Mouse (Mus musculus) forebrain, embryonic 16.5 days (tissue): ENCODE data around the gene Mmgt2. TPM values are rescaled to one million over a fixed set of nuclear protein-coding genes. Genes with fewer than 3 reads are reported as not detected.

Source experiments
- ATAC-seq: fragments of 200-750 bp; cut with Nextera tagmentation; 2 replicates; pipeline ENCODE4 v1.8.0; 2017; ENCODE audit warnings: mild to moderate bottlenecking, moderate library complexity
- H3K27ac ChIP-seq: fragments of 300-500 bp; sonication (generic); 2 replicates; pipeline ENCODE4 v1.5.1; 2014; ENCODE audit warnings: low read length, control low read depth
- H3K27me3 ChIP-seq: fragments of 300-500 bp; sonication (generic); replicated peaks from 2 replicates; pipeline ENCODE4 v1.6.1; 2014; ENCODE audit warnings: low read length; ENCODE audit not compliant: control insufficient read depth, insufficient read depth
- H3K36me3 ChIP-seq: fragments of 300-500 bp; sonication (generic); 2 replicates; pipeline ENCODE4 v1.6.1; 2014; ENCODE audit not compliant: control insufficient read depth, insufficient read depth
- H3K4me1 ChIP-seq: fragments of 300-500 bp; sonication (generic); replicated peaks from 2 replicates; pipeline ENCODE4 v1.6.1; 2014; ENCODE audit warnings: low read length; ENCODE audit not compliant: control insufficient read depth, insufficient read depth
- H3K4me2 ChIP-seq: fragments of 300-500 bp; sonication (generic); 2 replicates; pipeline ENCODE4 v1.6.1; 2014; ENCODE audit warnings: mild to moderate bottlenecking, low read length, control low read depth
- H3K4me3 ChIP-seq: fragments of 300-500 bp; sonication (generic); replicated peaks from 2 replicates; pipeline ENCODE4 v1.5.1; 2014; ENCODE audit warnings: mild to moderate bottlenecking, low read length, control low read depth
- H3K9ac ChIP-seq: fragments of 300-500 bp; sonication (generic); replicated peaks from 2 replicates; pipeline ENCODE4 v1.6.1; 2014; ENCODE audit warnings: low read depth, low read length, control low read depth
- H3K9me3 ChIP-seq: fragments of 300-500 bp; sonication (generic); 2 replicates; pipeline ENCODE4 v1.6.1; 2016; ENCODE audit warnings: low read length; ENCODE audit not compliant: control insufficient read depth
- WGBS: fragments of 180-500 bp; shearing (Covaris S2); extraction: QIAGEN DNeasy Blood & Tissue Kit; methylation state at CpG from one replicate; pipeline ENCODE4 v1.1.7; 2014; 5-methylcytosine and 5-hydroxymethylcytosine counted together
- polyA plus RNA-seq: library from polyadenylated mRNA; unstranded; fragments of >200 nt; fragmentation: Nextera tagmentation; extraction: Ambion mirVana; gene quantifications from 2 replicates; pipeline ENCODE4 v1.2.1, GENCODE M21; 2015

The Mmgt2 gene
- polyA plus RNA-seq, result 28.5 and 29.2 TPM in 2 replicates

GRCm38 (mm10) chr11:62648591-62649391, at the start of gene Mmgt2:
Gene Mmgt2 (plus strand): TSS chr11:62648664.
- peak within 1 kb of the TSS; percentile 81 for H3K9ac ChIP-seq
- peak within 1 kb of the TSS; percentile 16; the same call in 1 of the 2 replicates for H3K27ac ChIP-seq
- peak within 1 kb of the TSS; percentile 92 for H3K4me2 ChIP-seq
- H3K36me3 ChIP-seq, result no peaks in the 10 kb centered on the region
- ATAC-seq, result peak; percentile 86
- H3K9me3 ChIP-seq, result no peaks in the 10 kb centered on the region
- peaks cover 38% of the 10 kb centered on the region for H3K4me1 ChIP-seq
- no peaks in the 10 kb centered on the region for H3K27me3 ChIP-seq
- H3K4me3 ChIP-seq, result peak within 1 kb of the TSS; percentile 74
- WGBS, result under 1% methylated on average over 28 of the region's 53 CpGs

- peak overlapping the region; percentile 60 for H3K9ac ChIP-seq
- peak overlapping the region; percentile 86 for H3K4me3 ChIP-seq
- WGBS, result 12% methylated on average over 17 of the region's 17 CpGs
- peak overlapping the region; percentile 92 for H3K27ac ChIP-seq
- peak; percentile 5 for ATAC-seq
- no peaks in the 10 kb centered on the region for H3K9me3 ChIP-seq
- H3K27me3 ChIP-seq, result no peaks in the 10 kb centered on the region
- H3K36me3 ChIP-seq, result peaks cover 14% of the 10 kb centered on the region; the same call in 1 of the 2 replicates
- H3K4me1 ChIP-seq, result peaks cover 40% of the 10 kb centered on the region
- peak overlapping the region; percentile 63 for H3K4me2 ChIP-seq
These were observed 46.5 kb upstream of the Mmgt2 start for GRCm38 (mm10) chr11:62601732-62602618.

GRCm38 (mm10) chr11:62602619-62603311, 45.7 kb upstream of the Mmgt2 start:
- H3K27ac ChIP-seq, result peak overlapping the region; percentile 92
- no peaks in the 10 kb centered on the region for H3K27me3 ChIP-seq
- H3K4me3 ChIP-seq, result peak overlapping the region; percentile 86
- H3K36me3 ChIP-seq, result peaks cover 14% of the 10 kb centered on the region; the same call in 1 of the 2 replicates
- peak overlapping the region; percentile 94 for H3K9ac ChIP-seq
- H3K4me2 ChIP-seq, result peak overlapping the region; percentile 63
- no peaks in the 10 kb centered on the region for H3K9me3 ChIP-seq
- H3K4me1 ChIP-seq, result peaks cover 45% of the 10 kb centered on the region
- ATAC-seq, result peak; percentile 96
- under 1% methylated on average over 58 of the region's 58 CpGs for WGBS

GRCm38 (mm10) chr11:62603312-62604056, 45.0 kb upstream of the Mmgt2 start:
- Histone ChIP-seq H3K36me3 (peaks cover 14% of the 10 kb centered on the region; the same call in 1 of the 2 replicates), H3K4me3 (peak overlapping the region; percentile 86), H3K9me3 (no peaks in the 10 kb centered on the region), H3K9ac (peak overlapping the region; percentile 94), H3K4me1 (peaks cover 45% of the 10 kb centered on the region), H3K27me3 (no peaks in the 10 kb centered on the region), H3K4me2 (peak overlapping the region; percentile 60), H3K27ac (peak overlapping the region; percentile 91)
- no peak; the same call in 1 of the 2 replicates for ATAC-seq
- 1% methylated on average over 13 of the region's 13 CpGs for WGBS

- Histone ChIP-seq H3K9me3 (no peaks in the 10 kb centered on the region), H3K27ac (no peak overlapping the region)
- WGBS, result 15% methylated on average over 5 of the region's 5 CpGs
These were observed 44.2 kb upstream of the Mmgt2 start for GRCm38 (mm10) chr11:62604123-62604706.

GRCm38 (mm10) chr11:62604886-62605618, 43.4 kb upstream of the Mmgt2 start:
- Histone ChIP-seq H3K27me3 (no peaks in the 10 kb centered on the region), H3K9me3 (no peaks in the 10 kb centered on the region), H3K36me3 (peaks cover 14% of the 10 kb centered on the region; the same call in 1 of the 2 replicates), H3K9ac (peak overlapping the region; percentile 24; the same call in 1 of the 2 replicates), H3K4me1 (peaks cover 45% of the 10 kb centered on the region), H3K4me3 (no peak overlapping the region), H3K27ac (no peak overlapping the region), H3K4me2 (peak overlapping the region; percentile 60)
- WGBS, result 17% methylated on average over 3 of the region's 3 CpGs
- no peak for ATAC-seq

More at GRCm38 (mm10) chr11:62604123-62604706, 44.2 kb upstream of the Mmgt2 start:
- Histone ChIP-seq H3K4me1 (peaks cover 45% of the 10 kb centered on the region), H3K4me3 (peak overlapping the region; percentile 86), H3K9ac (peak overlapping the region; percentile 24; the same call in 1 of the 2 replicates), H3K4me2 (peak overlapping the region; percentile 60), H3K27me3 (no peaks in the 10 kb centered on the region), H3K36me3 (peaks cover 14% of the 10 kb centered on the region; the same call in 1 of the 2 replicates)
- ATAC-seq, result no peak

GRCm38 (mm10) chr11:62605619-62606298, 42.7 kb upstream of the Mmgt2 start:
- H3K4me3 ChIP-seq, result no peak overlapping the region
- peaks cover 14% of the 10 kb centered on the region; the same call in 1 of the 2 replicates for H3K36me3 ChIP-seq
- ATAC-seq, result no peak

More at GRCm38 (mm10) chr11:62605619-62606298, 42.7 kb upstream of the Mmgt2 start:
- Histone ChIP-seq H3K27ac (peak overlapping the region; percentile 8), H3K4me1 (peaks cover 45% of the 10 kb centered on the region), H3K4me2 (peak overlapping the region; percentile 25), H3K9ac (peak overlapping the region; percentile 24; the same call in 1 of the 2 replicates), H3K9me3 (no peaks in the 10 kb centered on the region), H3K27me3 (no peaks in the 10 kb centered on the region)
- 45% methylated on average over 10 of the region's 10 CpGs for WGBS
